Mouse (Mus musculus) olfactory bulb, adult 2 months (tissue): Measurements from ENCODE around the gene Raly.

ENCODE experiments used
- CTCF ChIP-seq: fragments of 200-500 bp; IDR thresholded peaks from 2 replicates; pipeline ENCODE4 v1.5.1; 2012; ENCODE audit warnings: low read depth, mild to moderate bottlenecking, low read length, moderate library complexity; ENCODE audit not compliant: insufficient read depth
- POLR2A ChIP-seq: fragments of 200-500 bp; IDR thresholded peaks from 2 replicates; pipeline ENCODE4 v1.6.1; 2012; ENCODE audit warnings: mild to moderate bottlenecking, low read depth, low read length, moderate library complexity; ENCODE audit not compliant: insufficient read depth

DNA sequence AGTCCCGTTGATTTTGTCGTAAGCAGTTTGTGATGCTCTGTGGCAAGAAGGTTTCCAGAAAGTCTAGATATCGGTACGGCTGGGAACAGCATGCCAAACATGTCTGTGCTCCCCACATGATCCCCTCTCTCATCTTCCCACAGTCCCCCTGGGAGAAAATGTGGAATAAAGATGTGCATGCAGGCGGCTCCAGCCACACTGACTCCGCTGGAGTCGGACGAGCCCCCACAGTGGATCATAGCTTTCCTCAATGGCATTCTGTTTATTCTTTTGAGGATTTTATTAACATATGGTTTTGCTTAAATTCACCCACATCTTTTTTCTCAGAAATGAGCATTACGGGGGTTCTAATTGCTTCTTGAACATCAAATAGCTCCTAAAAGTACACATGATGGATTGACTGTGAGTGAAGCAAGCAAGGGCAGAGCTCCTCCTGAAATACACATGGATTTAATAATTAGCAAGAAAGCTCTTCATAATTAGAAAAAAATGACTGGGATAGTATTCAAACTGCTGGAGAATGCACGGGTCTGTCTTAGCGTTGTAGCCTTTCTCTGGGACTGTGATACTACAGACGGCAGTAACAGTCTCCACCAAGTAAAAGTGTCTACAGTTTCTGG lies 125.1 kb downstream of the Raly start:
- TF ChIP-seq CTCF (no peak), POLR2A (no peak)
